Mouse (Mus musculus) left cerebral cortex, adult 11 months (tissue): Measurements from ENCODE around the gene Lmln.
"Not testable (repeated sequence)": the region's sequence is repeated elsewhere in the genome, so short reads cannot be mapped to it uniquely, and the experiment has no call there.

Experiments used
- DNase-seq: peaks from one replicate; pipeline ENCODE4 v3.0.0; 2022; ENCODE audit warnings: low spot score

The Lmln gene

DNA sequence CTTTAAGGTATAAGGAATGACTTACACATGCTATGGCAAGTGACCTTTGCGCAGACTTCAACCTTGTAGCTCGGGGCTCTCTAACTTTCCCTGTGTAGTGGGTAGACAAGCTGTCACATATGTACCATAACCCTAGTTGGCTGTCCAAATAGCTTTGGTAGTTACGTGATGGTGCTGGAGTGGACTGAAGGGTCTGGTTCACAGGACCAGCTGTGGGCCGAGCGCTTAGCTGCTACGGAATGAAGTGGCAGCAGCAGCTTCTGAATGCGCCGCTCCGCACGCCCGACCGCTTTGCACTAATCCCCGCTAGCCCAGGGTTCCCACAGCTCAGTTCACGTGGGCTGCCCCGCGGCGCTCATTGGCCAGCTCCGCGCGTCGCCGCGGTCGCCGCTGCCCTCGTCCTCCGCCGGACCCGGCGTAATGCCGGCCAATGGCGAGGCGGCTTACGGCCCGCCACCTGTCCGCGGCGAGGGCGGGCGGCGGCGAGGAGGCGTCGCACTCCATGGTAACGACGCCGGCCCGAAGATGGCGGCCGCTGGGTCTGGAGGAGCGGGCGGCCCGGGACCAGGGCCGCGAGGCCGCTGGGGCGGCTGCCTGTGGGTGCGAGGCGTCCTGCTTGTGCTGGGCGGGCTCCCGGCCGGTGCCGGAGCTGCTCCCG, at the start of gene Lmln:
TSS of gene Lmln (plus strand) at position 498 of the 658 bp plus-strand sequence.
- DNase-seq, result peak; percentile 85

GRCm38 (mm10) chr16:33013801-33014200, 48.5 kb upstream of the Lmln start:
- DNase-seq, result no peak

GRCm38 (mm10) chr16:33014921-33015320, 47.4 kb upstream of the Lmln start:
- no peak for DNase-seq

DNA sequence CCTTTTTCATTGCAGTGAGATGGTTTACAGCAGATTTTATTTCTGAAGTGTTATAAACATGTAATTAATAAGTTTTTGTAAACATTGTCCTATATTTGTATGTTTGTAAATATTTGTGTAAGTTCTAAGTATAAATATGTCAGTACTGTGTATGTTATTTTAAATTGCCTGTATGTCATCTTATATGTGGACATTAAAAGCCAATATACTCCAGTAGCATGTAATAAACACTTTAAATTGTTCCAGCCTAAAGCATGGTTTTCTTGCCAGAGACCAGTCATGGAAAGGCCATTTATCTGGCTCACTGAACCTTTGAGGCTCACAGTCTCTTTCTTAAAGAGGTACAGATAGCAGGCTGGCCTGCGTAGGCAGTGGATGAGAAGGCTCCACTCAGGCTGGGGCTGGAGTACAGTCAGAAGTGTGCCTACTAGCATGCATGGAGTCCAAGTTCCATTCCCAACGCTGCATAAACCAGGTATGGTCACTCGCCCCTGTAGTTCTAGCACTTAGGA, 46.9 kb upstream of the Lmln start:
- no peak for DNase-seq

- DNase-seq, result no peak
These were observed 46.3 kb upstream of the Lmln start for GRCm38 (mm10) chr16:33015986-33016385.

GRCm38 (mm10) chr16:33017677-33018349, 44.5 kb upstream of the Lmln start:
- DNase-seq, result no peak

DNA sequence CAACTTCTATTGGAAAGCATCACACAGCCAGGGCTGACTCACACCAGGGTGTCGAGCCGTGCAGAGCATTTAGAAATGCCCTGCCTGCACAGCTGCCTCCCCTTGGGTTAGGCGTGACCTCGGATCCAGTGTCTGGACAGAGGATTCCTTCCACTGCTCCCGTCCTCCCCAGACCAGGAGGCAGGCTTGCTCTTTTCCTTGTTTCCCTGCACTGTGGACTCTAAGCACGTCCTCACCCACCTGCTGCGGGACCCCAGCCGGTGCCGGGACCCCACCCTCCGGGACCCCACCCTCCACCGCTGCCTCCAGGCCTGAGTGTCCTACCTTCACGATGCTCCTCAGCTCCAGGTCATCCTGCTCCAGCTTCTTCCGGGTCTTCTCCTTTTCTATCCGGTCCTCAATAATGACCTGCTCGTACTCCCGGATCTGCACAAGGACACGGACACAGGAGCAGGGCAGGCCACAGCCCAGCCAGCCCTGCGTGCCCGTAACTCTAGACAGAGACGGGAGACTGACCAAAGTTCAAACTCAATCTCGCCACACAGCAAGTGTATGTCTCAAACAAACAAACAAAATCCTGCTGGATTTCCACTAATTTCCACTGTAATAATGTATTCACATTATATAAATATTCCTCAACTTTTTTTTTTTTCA, 43.1 kb upstream of the Lmln start:
- DNase-seq, result no peak

DNA sequence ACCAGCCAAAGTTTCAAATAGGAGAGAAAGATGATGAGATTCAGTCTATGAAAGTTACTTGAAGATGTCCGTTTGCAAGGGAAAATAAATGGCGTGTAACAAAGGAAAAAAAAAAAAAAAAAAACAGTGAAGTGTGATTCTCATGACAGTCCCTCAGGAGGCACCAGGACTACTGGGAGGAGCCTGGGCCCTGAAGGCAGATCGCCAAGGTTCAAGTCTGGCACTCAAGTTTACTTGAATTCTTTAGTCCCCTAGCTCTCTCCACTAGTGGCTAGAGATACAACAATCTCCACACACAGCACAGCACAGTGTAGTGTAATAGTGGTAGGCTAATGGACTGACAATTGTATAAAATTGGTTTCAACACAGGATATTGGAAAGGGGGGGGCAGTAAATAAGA, 40.9 kb upstream of the Lmln start:
- DNase-seq, result no peak

- DNase-seq, result peak; percentile 67
These were observed 38.6 kb upstream of the Lmln start for GRCm38 (mm10) chr16:33023750-33024149.

- DNase-seq, result no peak
These were observed 37.7 kb upstream of the Lmln start for GRCm38 (mm10) chr16:33024456-33025104.

GRCm38 (mm10) chr16:33026357-33026756, 36.0 kb upstream of the Lmln start:
- no peak for DNase-seq

DNA sequence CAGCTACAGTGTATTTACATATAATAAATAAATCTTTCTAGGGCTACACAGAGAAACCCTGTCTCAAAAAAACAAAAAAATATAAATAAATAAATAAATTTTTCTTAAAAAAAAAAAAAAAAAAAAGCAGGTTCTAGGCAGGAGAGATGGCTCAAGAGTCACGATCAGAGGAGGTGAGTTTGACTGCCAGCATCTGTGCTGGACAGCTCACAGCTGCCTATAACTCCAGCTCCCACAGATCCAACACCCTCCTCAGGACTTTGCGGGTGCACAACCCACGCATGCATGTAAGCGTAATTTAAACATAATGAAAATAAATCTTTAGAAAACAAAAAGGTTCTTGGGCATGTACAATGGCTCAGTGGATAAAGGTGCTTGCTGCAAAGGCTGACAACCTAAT, 26.3 kb upstream of the Lmln start:
- DNase-seq, result no peak

DNA sequence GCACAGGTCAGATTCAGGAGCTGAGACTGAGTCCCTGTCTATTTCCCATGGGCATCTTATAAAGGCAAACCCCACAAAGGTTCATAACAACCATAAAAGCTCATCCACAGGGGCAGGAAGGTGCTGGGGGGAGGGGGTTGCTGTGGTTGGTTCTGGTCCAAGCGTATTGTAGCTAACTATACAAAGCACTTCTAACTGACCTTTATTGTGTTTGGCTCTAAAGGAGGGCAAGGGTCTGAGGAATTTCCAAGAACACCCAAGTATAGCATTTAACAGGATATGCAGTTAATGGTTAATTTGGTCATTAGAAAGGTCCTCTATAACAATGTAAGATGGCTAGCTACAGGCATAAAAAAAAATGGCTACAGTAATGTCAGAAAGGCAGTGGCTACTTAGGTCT, 19.6 kb upstream of the Lmln start:
- DNase-seq, result no peak

GRCm38 (mm10) chr16:33043268-33043667, 19.1 kb upstream of the Lmln start:
- no peak for DNase-seq

DNA sequence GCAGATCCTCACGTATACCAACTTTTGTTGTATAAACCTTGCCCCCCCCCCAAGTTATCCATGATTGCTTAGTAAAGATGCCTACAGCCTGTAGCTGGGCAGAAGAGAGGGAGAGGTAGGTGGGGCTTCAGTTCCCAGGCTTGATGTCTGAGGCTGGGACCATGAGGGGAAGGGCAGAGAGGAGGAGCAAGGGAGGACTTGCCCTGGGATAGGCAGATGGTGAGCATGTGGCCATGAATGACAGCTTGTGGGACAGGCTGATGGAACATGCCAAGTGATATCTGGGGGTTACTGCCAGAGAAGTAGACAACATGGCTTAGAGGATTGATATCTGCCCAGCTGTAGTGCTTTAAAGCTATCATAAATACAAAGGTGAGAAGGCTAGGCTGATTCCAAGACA, 14.3 kb upstream of the Lmln start:
- no peak for DNase-seq

DNA sequence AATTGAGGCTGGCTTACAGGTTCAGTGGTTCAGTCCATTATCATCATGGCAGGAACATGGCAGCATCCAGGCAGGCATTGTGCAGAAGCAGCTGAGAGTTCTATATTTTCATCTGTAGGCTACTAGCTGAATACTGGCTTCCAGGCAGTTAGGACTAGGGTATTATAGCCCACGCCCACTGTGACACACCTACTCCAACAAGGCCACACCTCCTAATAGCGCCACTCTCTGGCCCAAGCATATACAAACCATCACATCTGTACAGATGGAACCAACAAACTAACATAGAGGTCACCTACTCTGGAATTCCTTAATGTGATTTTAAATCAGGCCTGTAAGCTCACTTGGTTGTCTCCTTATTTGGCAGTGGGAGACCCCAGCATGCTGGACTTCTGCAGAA, 13.6 kb upstream of the Lmln start:
- no peak for DNase-seq

GRCm38 (mm10) chr16:33049809-33050208, 12.5 kb upstream of the Lmln start:
- no peak for DNase-seq

DNA sequence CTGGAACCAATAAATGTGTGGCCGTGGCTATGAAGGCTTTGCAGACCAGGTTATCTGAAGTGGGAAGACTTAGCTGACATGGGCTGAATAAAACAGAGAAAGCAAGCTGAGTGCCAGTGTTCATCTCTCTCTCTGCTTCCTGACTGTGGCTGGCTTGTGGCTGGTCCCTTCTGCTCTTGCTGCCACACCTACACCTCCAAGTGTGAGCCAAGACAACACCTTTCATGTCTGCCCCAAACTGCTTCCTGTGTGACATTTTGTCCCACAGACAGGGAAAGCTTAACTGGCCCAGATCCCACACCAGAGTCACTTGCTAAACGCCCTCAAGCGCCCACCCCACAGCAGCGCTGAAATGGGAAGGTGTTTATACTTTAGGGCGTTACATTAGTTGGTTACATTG, 9.2 kb upstream of the Lmln start:
- no peak for DNase-seq

DNA sequence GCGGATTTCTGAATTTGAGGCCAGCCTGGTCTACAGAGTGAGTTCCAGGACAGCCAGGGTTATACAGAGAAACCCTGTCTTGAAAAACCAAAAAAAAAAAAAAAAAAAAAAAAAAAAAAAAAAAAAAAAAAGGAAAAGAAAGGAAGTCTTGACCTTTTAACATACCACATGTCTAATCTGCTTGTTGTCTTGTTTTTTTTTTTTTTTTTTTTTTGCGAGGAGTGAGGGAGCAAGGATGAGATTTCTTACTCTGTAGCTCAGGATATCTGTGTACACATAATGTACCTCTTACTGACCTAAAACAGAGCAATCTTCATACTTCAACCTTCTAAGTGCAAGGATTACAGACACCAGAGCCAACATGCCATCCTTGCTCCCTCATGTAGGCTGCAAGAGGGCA, 7.4 kb upstream of the Lmln start:
- DNase-seq, result not testable (repeated sequence)

GRCm38 (mm10) chr16:33055655-33056054, 6.7 kb upstream of the Lmln start:
- no peak for DNase-seq

GRCm38 (mm10) chr16:33056095-33056785, 6.1 kb upstream of the Lmln start, which contains the start of the genes Iqcg and Rpl35a:
Gene Iqcg, minus strand, starts transcription at chr16:33056218.
Gene Rpl35a, plus strand, starts transcription at chr16:33056453.
- peak; percentile 76 for DNase-seq

DNA sequence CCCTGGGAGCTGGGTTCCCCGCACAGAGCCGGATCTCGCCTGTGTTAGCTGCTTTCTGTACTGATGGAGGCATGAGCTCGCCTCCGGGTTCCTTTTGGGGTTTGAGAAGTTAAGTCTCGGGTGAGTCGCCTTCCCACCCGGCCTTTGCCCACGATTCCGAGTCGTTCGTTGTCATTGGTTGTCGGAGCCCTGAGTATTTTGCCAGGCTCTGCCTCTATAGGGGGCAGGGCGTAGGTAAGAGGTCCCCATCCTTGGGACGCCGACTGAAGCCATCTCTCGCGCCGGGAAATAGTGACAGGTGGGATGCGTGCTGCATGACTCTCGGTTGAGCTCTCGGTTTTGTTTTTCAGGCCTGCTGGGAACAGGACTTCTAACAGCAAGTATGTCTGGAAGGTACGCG, 5.5 kb upstream of the Lmln start:
- DNase-seq, result no peak
